Mouse (Mus musculus) MEL (cell line): ENCODE measurements around the gene Ssb. TPM values are rescaled to one million over a fixed set of nuclear protein-coding genes. Genes with fewer than 3 reads are reported as not detected.
A peak's percentile ranks its signal among the peaks of the same experiment; 100 is the strongest.

Source experiments
- DNase-seq: peaks from one replicate; pipeline ENCODE4 v3.0.0; 2011; ENCODE audit warnings: low read depth, low spot score
- H3K27ac ChIP-seq: 2 replicates; pipeline ENCODE4 v1.5.1; 2012; ENCODE audit warnings: low read depth, mild to moderate bottlenecking, control low read depth, low read length, moderate library complexity; ENCODE audit not compliant: control insufficient read depth
- H3K27me3 ChIP-seq, 2 experiments: fragments of 150-350 bp in 1 of 2; sonication (generic) in 1 of 2; 2 replicates each; pipeline ENCODE4 v1.6.1; 2012; ENCODE audit warnings: low read length in 2 of 2, mild to moderate bottlenecking in 2 of 2, improper control_type of control experiment in 1 of 2, moderate library complexity in 1 of 2; ENCODE audit not compliant: insufficient read depth in 2 of 2, control insufficient read depth in 1 of 2
- H3K36me3 ChIP-seq, 2 experiments: 2 replicates each; pipeline ENCODE4 v1.6.1; 2012 to 2014; ENCODE audit warnings: low read length in 2 of 2, improper control_type of control experiment in 1 of 2, inconsistent platforms in 1 of 2, mild to moderate bottlenecking in 1 of 2; ENCODE audit not compliant: insufficient read depth in 2 of 2, control insufficient read depth in 1 of 2
- H3K4me1 ChIP-seq, 2 experiments: fragments of 150-350 bp in 1 of 2; sonication (generic) in 1 of 2; 2 replicates each; pipeline ENCODE4 v1.6.1; 2012; ENCODE audit warnings: low read length in 2 of 2, improper control_type of control experiment in 1 of 2, mild to moderate bottlenecking in 1 of 2; ENCODE audit not compliant: insufficient read depth in 2 of 2, control insufficient read depth in 1 of 2
- H3K4me3 ChIP-seq, 2 experiments: fragments of 150-350 bp in 1 of 2; sonication (generic) in 1 of 2; 2 replicates each; pipeline ENCODE4 v1.5.1; 2012; ENCODE audit warnings: low read depth in 2 of 2, low read length in 2 of 2, mild to moderate bottlenecking in 2 of 2, moderate library complexity in 2 of 2, control low read depth in 1 of 2, improper control_type of control experiment in 1 of 2; ENCODE audit not compliant: control insufficient read depth in 1 of 2, insufficient read depth in 1 of 2
- H3K79me2 ChIP-seq: 2 replicates; pipeline ENCODE4 v1.6.1; 2012; ENCODE audit warnings: mild to moderate bottlenecking, low read length, moderate library complexity; ENCODE audit not compliant: control insufficient read depth, poor library complexity, insufficient read depth
- H3K9ac ChIP-seq: 2 replicates; pipeline ENCODE4 v1.6.1; 2012; ENCODE audit warnings: low read depth, mild to moderate bottlenecking, control low read depth, low read length, moderate library complexity; ENCODE audit not compliant: control insufficient read depth, poor library complexity, severe bottlenecking
- H3K9me3 ChIP-seq: fragments of 150-350 bp; sonication (generic); replicated peaks from 2 replicates; pipeline ENCODE4 v1.6.1; 2012; ENCODE audit warnings: mild to moderate bottlenecking, low read length, improper control_type of control experiment, moderate library complexity; ENCODE audit not compliant: insufficient read depth
- BHLHE40 ChIP-seq: IDR thresholded peaks from 2 replicates; pipeline ENCODE4 v1.6.1; 2012; ENCODE audit warnings: low read depth, mild to moderate bottlenecking, inconsistent platforms, low read length, improper control_type of control experiment, borderline replicate concordance
- CHD2 ChIP-seq: IDR thresholded peaks from 2 replicates; pipeline ENCODE4 v1.6.1; 2011; ENCODE audit warnings: low read length, improper control_type of control experiment
- ELF1 ChIP-seq: IDR thresholded peaks from 2 replicates; pipeline ENCODE4 v1.6.1; 2014; ENCODE audit warnings: low read depth, mild to moderate bottlenecking, inconsistent platforms, low read length, improper control_type of control experiment, moderate library complexity
- EP300 ChIP-seq, 2 experiments: IDR thresholded peaks; 2 replicates each; pipeline ENCODE4 v1.6.1; 2011; ENCODE audit warnings: improper control_type of control experiment in 2 of 2, low read length in 2 of 2, low read depth in 1 of 2, mild to moderate bottlenecking in 1 of 2
- HCFC1 ChIP-seq: IDR thresholded peaks from 2 replicates; pipeline ENCODE4 v1.6.1; 2012; ENCODE audit warnings: low read depth, mild to moderate bottlenecking, inconsistent platforms, low read length, improper control_type of control experiment, moderate library complexity
- KAT2A ChIP-seq: conservative IDR thresholded peaks from 2 replicates; pipeline ENCODE4 v1.6.1; 2012; ENCODE audit warnings: low read depth, low read length, improper control_type of control experiment, inconsistent platforms
- MAFK ChIP-seq: IDR thresholded peaks from 2 replicates; pipeline ENCODE4 v1.6.1; 2011; ENCODE audit warnings: low read depth, mild to moderate bottlenecking, low read length, improper control_type of control experiment, borderline replicate concordance
- MAX ChIP-seq: IDR thresholded peaks from 2 replicates; pipeline ENCODE4 v1.6.1; 2011; ENCODE audit warnings: low read length, improper control_type of control experiment
- MEF2A ChIP-seq: IDR thresholded peaks from 2 replicates; pipeline ENCODE4 v1.6.1; 2014; ENCODE audit warnings: low read depth, mild to moderate bottlenecking, inconsistent platforms, low read length, improper control_type of control experiment; ENCODE audit not compliant: poor library complexity, insufficient replicate concordance, severe bottlenecking; ENCODE audit errors: extremely low read depth
- MXI1 ChIP-seq: IDR thresholded peaks from 2 replicates; pipeline ENCODE4 v1.6.1; 2011; ENCODE audit warnings: mild to moderate bottlenecking, low read depth, low read length, improper control_type of control experiment
- MYB ChIP-seq: IDR thresholded peaks from 2 replicates; pipeline ENCODE4 v1.6.1; 2011; ENCODE audit warnings: mild to moderate bottlenecking, low read depth, low read length, improper control_type of control experiment
- MYC ChIP-seq: IDR thresholded peaks from 2 replicates; pipeline ENCODE4 v1.6.1; 2011; ENCODE audit warnings: low read depth, mild to moderate bottlenecking, low read length, improper control_type of control experiment, moderate library complexity
- NRF1 ChIP-seq: IDR thresholded peaks from 2 replicates; pipeline ENCODE4 v1.6.1; 2014; ENCODE audit warnings: low read depth, mild to moderate bottlenecking, inconsistent platforms, low read length, improper control_type of control experiment, moderate library complexity; ENCODE audit not compliant: poor library complexity, insufficient read depth, severe bottlenecking
- POLR2A ChIP-seq, 2 experiments: IDR thresholded peaks; 2 replicates each; pipeline ENCODE4 v1.6.1; 2011 to 2012; ENCODE audit warnings: low read length in 2 of 2, mild to moderate bottlenecking in 2 of 2, control low read depth in 1 of 2, improper control_type of control experiment in 1 of 2, low read depth in 1 of 2, moderate library complexity in 1 of 2; ENCODE audit not compliant: control insufficient read depth in 1 of 2, insufficient read depth in 1 of 2, poor library complexity in 1 of 2
- RAD21 ChIP-seq: IDR thresholded peaks from 2 replicates; pipeline ENCODE4 v1.6.1; 2011; ENCODE audit warnings: mild to moderate bottlenecking, low read depth, low read length, improper control_type of control experiment
- RCOR1 ChIP-seq: IDR thresholded peaks from 2 replicates; pipeline ENCODE4 v1.6.1; 2012; ENCODE audit warnings: low read depth, mild to moderate bottlenecking, inconsistent platforms, low read length, improper control_type of control experiment
- SIN3A ChIP-seq: IDR thresholded peaks from 2 replicates; pipeline ENCODE4 v1.6.1; 2012; ENCODE audit warnings: low read length, improper control_type of control experiment, inconsistent platforms
- SMC3 ChIP-seq: IDR thresholded peaks from 2 replicates; pipeline ENCODE4 v1.6.1; 2011; ENCODE audit warnings: low read depth, low read length, improper control_type of control experiment
- TCF12 ChIP-seq: IDR thresholded peaks from 2 replicates; pipeline ENCODE4 v1.6.1; 2014; ENCODE audit warnings: low read depth, mild to moderate bottlenecking, inconsistent platforms, low read length, improper control_type of control experiment, moderate library complexity
- UBTF ChIP-seq: IDR thresholded peaks from 2 replicates; pipeline ENCODE4 v1.6.1; 2012; ENCODE audit warnings: low read depth, mild to moderate bottlenecking, inconsistent platforms, low read length, improper control_type of control experiment, moderate library complexity, borderline replicate concordance; ENCODE audit not compliant: insufficient read depth
- USF1 ChIP-seq: IDR thresholded peaks from 2 replicates; pipeline ENCODE4 v1.6.1; 2014; ENCODE audit warnings: low read depth, mild to moderate bottlenecking, inconsistent platforms, low read length, improper control_type of control experiment, moderate library complexity
- USF2 ChIP-seq, 2 experiments: IDR thresholded peaks; 2 replicates each; pipeline ENCODE4 v1.6.1; 2011 to 2012; ENCODE audit warnings: improper control_type of control experiment in 2 of 2, low read length in 2 of 2, borderline replicate concordance in 1 of 2, inconsistent platforms in 1 of 2, low read depth in 1 of 2, mild to moderate bottlenecking in 1 of 2; ENCODE audit not compliant: insufficient read depth in 1 of 2
- ZC3H11A ChIP-seq: IDR thresholded peaks from 2 replicates; pipeline ENCODE4 v1.6.1; 2012; ENCODE audit warnings: low read depth, mild to moderate bottlenecking, inconsistent platforms, low read length, improper control_type of control experiment
- ZKSCAN1 ChIP-seq: IDR thresholded peaks from 2 replicates; pipeline ENCODE4 v1.6.1; 2012; ENCODE audit warnings: low read depth, mild to moderate bottlenecking, inconsistent platforms, low read length, improper control_type of control experiment, moderate library complexity
- ZMIZ1 ChIP-seq: IDR thresholded peaks from 2 replicates; pipeline ENCODE4 v1.6.1; 2012; ENCODE audit warnings: low read depth, mild to moderate bottlenecking, inconsistent platforms, low read length, improper control_type of control experiment, moderate library complexity
- polyA plus RNA-seq, 2 experiments: library from polyadenylated mRNA; stranded (reverse) in 1 of 2; unstranded in 1 of 2; fragments of >175 nt in 1 of 2; fragments of >200 nt in 1 of 2; gene quantifications; 2 replicates each; pipeline versions ENCODE4 v1.2.1 to v1.2.4; 2012; ENCODE audit warnings: low replicate concordance in 2 of 2, low read depth in 1 of 2; ENCODE audit not compliant: insufficient read length in 2 of 2, insufficient read depth in 1 of 2, missing spikeins in 1 of 2
- total RNA-seq: library from RNA; depleted of rRNA; stranded (reverse); fragments of 300-350 nt; gene quantifications from 2 replicates; pipeline ENCODE4 v1.2.3, GENCODE M21; 2012

Gene Ssb
- total and polyA plus RNA-seq, 3 experiments = 219 to 1,377 (median 357) TPM

DNA sequence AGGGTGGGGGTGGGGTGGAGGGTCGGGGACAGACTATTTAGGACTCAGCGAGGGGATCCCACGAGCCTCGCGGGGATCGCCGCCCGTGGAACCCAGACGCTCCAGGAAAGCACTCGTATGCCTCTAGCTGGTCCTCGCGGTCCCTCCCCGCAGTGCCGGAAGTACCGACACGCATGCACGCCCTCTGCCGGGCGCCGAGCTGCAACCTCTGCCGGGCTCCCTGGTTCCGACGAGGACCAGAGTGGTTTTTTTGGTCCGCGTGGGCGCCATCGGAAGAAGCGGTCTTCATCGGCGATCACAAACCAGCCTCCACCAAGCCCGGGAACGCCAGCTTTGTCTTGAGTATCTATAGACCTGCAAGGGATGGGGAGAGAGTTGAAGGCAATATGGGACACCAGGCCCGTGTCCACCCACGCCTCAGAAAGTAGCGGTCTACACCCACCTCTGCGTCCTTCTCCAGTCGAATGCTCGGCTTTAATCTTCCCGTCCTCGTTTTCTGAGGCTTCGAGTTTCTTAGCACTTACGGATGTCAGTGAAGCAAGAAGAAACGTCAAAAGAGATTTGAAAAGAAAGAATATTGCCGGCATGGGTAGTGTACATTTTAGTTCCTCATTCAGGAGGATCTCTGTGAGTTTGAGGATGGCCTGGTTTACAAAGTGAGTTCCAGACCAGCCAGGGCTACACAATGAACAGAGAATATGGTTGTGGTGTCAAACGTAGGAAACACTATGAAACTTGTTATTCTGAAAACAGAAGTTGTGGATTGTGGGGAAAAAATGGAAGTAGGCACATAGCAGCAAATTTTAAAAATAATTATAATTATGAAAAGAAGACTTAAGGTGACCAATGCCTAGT lies 24.3 kb downstream of the Ssb start, which contains the start of gene Mettl5 (continued):
- TF ChIP-seq MEF2A (peak; percentile 32; the same call in 1 of the 2 replicates), USF1 (peak; percentile 49; the same call in 1 of the 2 replicates), RCOR1 (0 out of 2 replicates have a peak, but pooled peaks have one; percentile 29), MAX (peak; percentile 89), SMC3 (peak; percentile 23; the same call in 1 of the 2 replicates), RAD21 (no peak), NRF1 (peak; percentile 33; the same call in 1 of the 2 replicates), TCF12 (peak; percentile 86), ZKSCAN1 (0 out of 2 replicates have a peak, but pooled peaks have one; percentile 59), SIN3A (peak; percentile 88; the same call in 1 of the 2 replicates), MXI1 (peak; percentile 94), USF2 (IDR thresholded peaks at IDR 0.05; ENCODE audit: borderline replicate concordance in 1 of 2, insufficient read depth in 1 of 2, low read depth in 1 of 2, low read length in 2 of 2) (no peak), ZMIZ1 (peak; percentile 95), MYC (peak; percentile 74; the same call in 1 of the 2 replicates), ELF1 (peak; percentile 83), UBTF (no peak), MYB (peak; percentile 30; the same call in 1 of the 2 replicates), EP300 (IDR thresholded peaks at IDR 0.05; ENCODE audit: low read depth in 1 of 2, low read length in 2 of 2) (peak in 1 of 2 experiments; percentile 37; a peak in 1 of 4 replicates)

DNA sequence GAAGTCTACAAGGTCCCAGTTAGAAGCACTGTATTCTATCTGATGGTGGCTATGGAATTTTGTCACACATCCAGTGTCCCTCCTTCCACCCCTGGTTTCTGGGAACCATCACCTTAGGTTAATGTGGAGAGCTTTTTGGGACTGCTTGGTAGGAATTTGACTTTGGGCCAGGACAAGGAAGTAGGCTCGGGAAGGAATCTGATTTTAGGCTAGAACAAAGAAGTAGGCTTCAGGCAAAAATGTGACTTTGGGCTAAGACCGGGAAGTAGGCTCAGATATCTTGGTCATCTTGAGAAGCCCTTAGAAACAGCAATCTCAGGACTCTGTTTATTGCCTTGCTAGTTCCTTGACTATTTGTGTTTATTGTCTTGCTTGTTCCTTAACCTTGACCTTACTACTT lies 27.6 kb downstream of the Ssb start:
- Histone ChIP-seq H3K4me1 (peaks cover 0 to 2% of the 10 kb centered on the region in 2 experiments; a peak in 1 of 4 replicates), H3K9me3 (no peaks in the 10 kb centered on the region)
- TF ChIP-seq HCFC1 = no peak
- no peak for TF ChIP-seq USF1
- no peak for TF ChIP-seq USF2 (IDR thresholded peaks at IDR 0.05; ENCODE audit: borderline replicate concordance in 1 of 2, insufficient read depth in 1 of 2, low read depth in 1 of 2, low read length in 2 of 2)
- TF ChIP-seq MEF2A = no peak
- TF ChIP-seq ZMIZ1 = no peak
- TF ChIP-seq RCOR1 = no peak
- TF ChIP-seq MAFK = no peak
- no peak for TF ChIP-seq BHLHE40
- TF ChIP-seq EP300 (IDR thresholded peaks at IDR 0.05; ENCODE audit: low read depth in 1 of 2, low read length in 2 of 2) = no peak
- no peak for TF ChIP-seq MYB
- TF ChIP-seq CHD2 = no peak
- TF ChIP-seq RAD21 = no peak
- no peak for TF ChIP-seq POLR2A (IDR thresholded peaks at IDR 0.05; ENCODE audit: control insufficient read depth in 1 of 2, insufficient read depth in 1 of 2, low read depth in 1 of 2, low read length in 2 of 2, poor library complexity in 1 of 2)
- no peak for TF ChIP-seq ZC3H11A
- TF ChIP-seq ELF1 = no peak
- no peak for TF ChIP-seq KAT2A
- TF ChIP-seq, all 39 proteins: peak for 0
- peaks cover 0 to 6% of the 10 kb centered on the region in 2 experiments; a peak in 2 of 4 replicates for H3K36me3 ChIP-seq
- peaks cover 7% of the 10 kb centered on the region; the same call in 1 of the 2 replicates for H3K79me2 ChIP-seq
- no peak overlapping the region for H3K4me3 ChIP-seq
- no peak overlapping the region for H3K9ac ChIP-seq
- H3K27me3 ChIP-seq = no peaks in the 10 kb centered on the region; a peak in 1 of 4 replicates
- H3K27ac ChIP-seq = no peak overlapping the region
- no peak for DNase-seq
